In genomic region chr3:116355026-116355788, GRCm38 (mm10) we compare ENCODE assay signal across 16 mouse cellular contexts.
DNase-seq lines count a peak whose midpoint lies in the region; TF ChIP-seq lines count a peak whose summit lies in the region.
"Had no signal": no experiment of that assay in that cellular context is flagged by ENCODE, and none has a peak within 500 bp of the region (broad histone marks: within the 10 kb centered on the region; RNA-seq: fewer than 3 reads in every experiment).

No protein-coding gene starts in this region.

- intact Hi-C loops in gastrocnemius, adult 2 months (cut with DNase I), result no loop called here
- intact Hi-C loops in gastrocnemius, postnatal 14 days (cut with DNase I; ENCODE audit: low total_unique reads), result no loop called here
- intact Hi-C loops in left cerebral cortex, postnatal 36 days (cut with DNase I), result no loop called here

- H3K27ac ChIP-seq in gastrocnemius, adult 2 months, result peak overlapping the region; percentile 43; the same call in 1 of the 2 replicates
- no peak overlapping the region for H3K27ac ChIP-seq in cerebellum, adult 2 months (ENCODE audit: insufficient read depth, low read length)
- H3K27ac ChIP-seq: embryonic facial prominence, embryonic 12.5 days; heart, embryonic 10.5 days; hindbrain, embryonic 15.5 days; liver, embryonic 13.5 days had no signal

- no peak for TF ChIP-seq POLR2A in cerebellum, adult 2 months (IDR thresholded peaks at IDR 0.05; ENCODE audit: borderline replicate concordance, insufficient read depth, low read length)

- H3K4me3 ChIP-seq in gastrocnemius, adult 2 months, result no peak overlapping the region
- H3K4me3 ChIP-seq in cerebellum, adult 2 months (replicated peaks; ENCODE audit: insufficient read depth, low read depth, low read length), result no peak overlapping the region
- H3K4me3 ChIP-seq: embryonic facial prominence, embryonic 12.5 days; heart, embryonic 10.5 days; hindbrain, embryonic 15.5 days; liver, embryonic 13.5 days had no signal

- TF ChIP-seq CTCF in gastrocnemius, adult 2 months (IDR thresholded peaks at IDR 0.05), result no peak
- no peak for TF ChIP-seq CTCF in cerebellum, adult 2 months (IDR thresholded peaks at IDR 0.05; ENCODE audit: borderline replicate concordance, insufficient read depth, low read depth, low read length)

- H3K4me1 ChIP-seq in cerebellum, adult 2 months (ENCODE audit: control insufficient read depth, insufficient read depth, low read length), result no peaks in the 10 kb centered on the region
- H3K4me1 ChIP-seq: embryonic facial prominence, embryonic 12.5 days; hindbrain, embryonic 15.5 days had no signal

- H3K27me3 ChIP-seq in cerebellum, adult 2 months (ENCODE audit: control insufficient read depth, insufficient read depth, low read length), result no peaks in the 10 kb centered on the region
- H3K27me3 ChIP-seq: embryonic facial prominence, embryonic 12.5 days; hindbrain, embryonic 15.5 days; liver, embryonic 13.5 days had no signal

- no peak for DNase-seq in gastrocnemius, adult 2 months
- DNase-seq in gastrocnemius, postnatal 14 days, result no peak
- peak; percentile 25 for DNase-seq in right cerebral cortex, adult 18-20 months
- no peak for DNase-seq in right cerebral cortex, postnatal 4 days
- DNase-seq in left cerebral cortex, postnatal 36 days (ENCODE audit: low spot score in 2 of 2), result peak; percentile 13 to 26
- no peak for DNase-seq in natural killer cell, adult 2 months (ENCODE audit: low spot score in 2 of 2)
- DNase-seq in cerebellum, adult 2 months, result no peak
- DNase-seq in spleen, adult 18-20 months, result no peak
- DNase-seq: cerebellum, postnatal 36 days; heart, postnatal 14 days; kidney, postnatal 4 days; liver, embryonic 13.5 days; lung, postnatal 10 days had no signal

- 82% methylated on average over 15 of the region's 15 CpGs for WGBS in cerebellum, adult 2 months

Comparison
In these comparisons a context has a peak if more than half of its experiments do, and no peak if none do; other contexts are left out.
1. DNase-seq: peak in right cerebral cortex, adult 18-20 months (single experiment) and left cerebral cortex, postnatal 36 days (2 of 2); none in gastrocnemius, adult 2 months (single experiment), gastrocnemius, postnatal 14 days (single experiment), right cerebral cortex, postnatal 4 days (single experiment), natural killer cell, adult 2 months (0 of 2), cerebellum, adult 2 months (0 of 2) and spleen, adult 18-20 months (0 of 2).